Mouse (Mus musculus) granulocyte monocyte progenitor cell, adult 5-6 weeks (primary cell): ENCODE results near the gene Reep3. TPM values are rescaled to one million over a fixed set of nuclear protein-coding genes. Genes with fewer than 3 reads are reported as not detected.
A peak's percentile ranks its signal among the peaks of the same experiment; 100 is the strongest.
"Not testable (repeated sequence)": the region's sequence is repeated elsewhere in the genome, so short reads cannot be mapped to it uniquely, and the experiment has no call there.

Experiments used
- ATAC-seq: replicated peaks from 2 replicates; pipeline ENCODE4 v1.8.0; 2016; ENCODE audit warnings: mild to moderate bottlenecking, moderate TSS enrichment, inconsistent platforms; ENCODE audit not compliant: poor library complexity, severe bottlenecking
- total RNA-seq, 2 experiments: library from RNA; stranded (forward) in 1 of 2; stranded (reverse) in 1 of 2; fragments of 200-712, 200-1000 nt in 1 of 2; fragments of >200 nt in 1 of 2; fragmentation: Nextera tagmentation in 1 of 2; gene quantifications; 2 replicates each; pipeline ENCODE4 v1.2.3; 2014 to 2017

The Reep3 gene
- 21.6 and 22.3 TPM in 2 replicates for total RNA-seq (2014; fragmentation: Nextera tagmentation)
- total RNA-seq (2017) = 11.8 and 13.4 TPM in 2 replicates

DNA sequence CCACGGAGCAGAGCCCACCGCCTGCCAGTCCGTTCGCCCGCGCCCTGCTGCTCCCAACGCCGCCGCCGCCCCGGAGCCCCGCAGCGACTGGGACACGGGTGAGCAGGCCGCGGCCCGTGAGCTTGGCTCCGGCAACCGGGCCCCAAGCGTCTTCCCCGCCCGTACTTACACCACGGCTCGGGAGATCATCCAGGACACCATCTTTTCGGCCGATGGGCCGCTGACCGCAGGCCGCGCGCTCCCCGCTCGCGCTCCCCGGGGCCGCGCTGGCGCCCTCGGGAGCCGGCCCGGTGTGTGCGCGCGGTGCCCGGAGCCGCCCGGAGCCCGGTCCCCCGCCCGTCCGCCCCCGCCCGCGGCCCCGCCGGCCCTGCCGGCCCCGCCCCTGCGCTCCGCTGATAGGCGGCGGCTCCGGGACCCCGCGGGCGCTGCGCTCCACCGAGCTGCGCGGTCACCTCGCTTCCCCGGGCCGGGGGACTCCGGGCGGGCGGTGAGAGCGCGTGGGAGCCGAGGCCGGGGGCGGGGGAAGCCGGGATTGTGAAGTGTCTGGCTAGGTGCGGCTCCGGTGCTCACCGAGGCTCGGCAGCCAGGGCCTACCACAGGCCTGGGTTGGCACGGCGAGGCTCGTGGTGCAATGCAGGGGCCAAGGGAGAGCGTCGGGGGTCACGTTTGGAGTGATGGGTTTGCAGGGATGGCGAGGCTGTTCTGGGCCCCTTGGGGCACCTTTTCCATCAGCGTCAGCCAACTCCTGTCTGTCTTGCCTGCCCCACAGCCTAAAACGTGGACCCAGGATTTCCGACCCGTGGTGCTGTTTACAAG is at the start of gene Reep3:
Gene Reep3 (minus strand): TSS at position 325 of the 816 bp plus-strand sequence.
- ATAC-seq = peak; percentile 23

DNA sequence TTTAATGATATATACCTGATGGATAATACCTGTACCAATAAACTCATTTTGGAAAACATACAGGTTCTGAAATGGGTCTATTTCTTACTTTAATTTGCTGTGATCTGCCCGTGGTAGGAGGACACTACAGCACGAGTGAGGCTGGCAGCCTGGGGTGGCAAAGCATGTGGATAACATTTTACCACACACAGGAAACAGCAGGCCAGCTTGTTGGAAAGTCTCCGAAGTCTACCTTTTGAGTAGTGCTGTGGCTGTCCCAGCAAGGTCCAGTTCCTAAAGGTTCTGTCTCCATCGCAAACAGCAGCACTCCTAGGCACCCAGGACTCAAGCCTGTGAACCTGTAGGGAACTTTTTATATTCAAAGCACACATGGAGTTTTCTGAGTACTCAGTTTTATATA is 48.9 kb upstream of the Reep3 start:
- ATAC-seq = no peak

GRCm38 (mm10) chr10:67144269-67144668 is 47.5 kb upstream of the Reep3 start:
- no peak for ATAC-seq

DNA sequence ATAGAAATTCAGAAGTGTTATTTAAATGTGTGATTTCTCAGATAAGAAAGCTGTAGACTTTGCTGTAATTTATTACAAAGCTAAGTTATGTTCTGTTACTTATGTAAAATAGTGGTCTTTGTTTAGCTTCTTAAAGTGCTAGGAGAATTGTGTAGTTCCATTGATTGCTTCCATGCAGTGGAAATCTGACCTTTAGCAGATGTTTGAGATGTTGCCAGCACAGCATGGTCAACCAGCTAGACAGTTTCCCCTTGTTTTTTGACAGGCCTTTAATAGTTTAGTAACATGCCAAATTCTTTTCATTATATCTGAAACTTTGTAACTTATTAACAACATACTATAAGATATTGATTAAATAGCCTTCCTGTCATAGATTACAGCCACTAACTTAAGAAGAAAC is 46.9 kb upstream of the Reep3 start:
- no peak for ATAC-seq

- peak; percentile 65 for ATAC-seq
Observed at GRCm38 (mm10) chr10:67137437-67137836, 40.7 kb upstream of the Reep3 start.

- no peak for ATAC-seq
Observed at GRCm38 (mm10) chr10:67134322-67134721, 37.6 kb upstream of the Reep3 start.

- ATAC-seq = no peak
Observed at GRCm38 (mm10) chr10:67131709-67132108, 35.0 kb upstream of the Reep3 start.

DNA sequence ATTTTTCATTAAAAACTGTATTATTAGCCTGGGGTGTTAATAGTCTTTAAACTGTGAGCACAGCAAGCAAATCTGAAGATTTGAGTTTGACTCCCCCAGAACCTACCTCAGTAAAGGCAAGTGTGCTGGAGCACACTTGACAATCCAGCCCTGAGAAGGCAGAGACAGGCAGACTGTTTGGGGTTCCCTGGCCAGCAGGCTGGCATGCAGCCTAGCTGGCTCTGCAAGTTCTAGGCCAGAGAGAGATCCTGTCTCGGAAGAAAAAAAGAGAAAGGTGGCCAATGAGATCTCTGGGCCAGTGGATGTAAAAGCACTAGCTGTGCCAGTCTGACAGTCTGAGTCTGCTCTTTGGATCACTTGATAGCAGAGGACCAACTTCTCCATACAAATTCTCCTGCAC is 32.8 kb upstream of the Reep3 start:
- ATAC-seq = no peak

- ATAC-seq = peak; percentile 52
Observed at GRCm38 (mm10) chr10:67126859-67127758, 30.4 kb upstream of the Reep3 start.

DNA sequence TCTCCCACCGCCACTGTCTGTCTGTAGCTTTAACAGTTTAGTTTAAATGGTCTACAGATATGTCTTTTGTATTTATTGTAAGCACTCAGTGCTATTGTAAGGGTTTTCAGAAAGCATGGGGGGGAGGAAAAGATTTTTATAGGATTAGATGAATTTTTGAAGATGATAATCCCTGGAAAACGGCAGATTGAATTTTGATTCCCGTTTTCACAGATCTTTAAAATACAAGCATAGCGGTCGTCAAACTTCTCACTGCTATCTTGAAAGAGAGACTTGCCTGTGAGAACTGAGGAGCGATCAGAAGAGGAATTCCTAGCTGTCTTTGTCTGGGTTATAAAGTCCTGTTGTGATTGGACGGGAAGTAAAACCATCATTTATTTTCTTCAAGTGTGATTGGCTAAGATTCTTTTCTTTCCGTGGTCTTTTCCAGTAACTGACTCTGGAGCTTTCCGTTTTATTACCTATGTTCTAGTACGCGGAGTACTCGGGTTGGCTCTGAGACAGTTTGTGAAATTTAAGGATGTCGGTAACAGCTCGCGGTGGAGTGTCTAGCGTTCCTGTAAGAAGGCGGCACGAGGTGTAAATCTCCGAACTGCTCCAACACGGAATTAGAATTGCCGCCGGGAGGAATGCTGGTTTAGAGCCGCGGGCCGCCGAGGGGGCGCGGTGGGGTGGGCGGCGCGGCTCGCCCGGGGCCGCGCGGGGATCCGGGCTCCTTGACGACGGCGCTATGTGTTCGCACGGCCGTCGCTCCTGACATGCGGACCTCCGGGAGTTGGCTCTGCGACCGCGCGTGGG is 29.5 kb upstream of the Reep3 start:
- ATAC-seq = peak; percentile 47

DNA sequence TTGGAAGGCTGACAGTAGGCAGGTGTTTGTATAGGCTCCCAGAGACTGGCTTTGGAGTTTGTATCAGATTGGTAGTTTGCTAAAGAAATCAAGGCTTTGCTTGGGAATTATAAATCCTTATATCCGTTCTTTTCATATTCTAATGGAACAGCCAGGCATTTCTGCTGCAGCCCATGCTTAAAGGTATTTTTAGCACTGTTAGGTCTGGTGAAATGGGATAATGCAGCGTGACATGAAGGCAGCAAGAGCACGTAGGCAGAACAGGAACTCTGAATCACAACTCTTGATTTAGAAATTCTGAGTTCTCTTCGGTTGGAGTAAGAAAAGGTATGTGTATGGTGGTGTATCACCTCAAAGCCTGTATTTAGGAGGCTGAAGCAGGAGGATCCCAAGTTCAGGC is 27.4 kb upstream of the Reep3 start:
- ATAC-seq = no peak

DNA sequence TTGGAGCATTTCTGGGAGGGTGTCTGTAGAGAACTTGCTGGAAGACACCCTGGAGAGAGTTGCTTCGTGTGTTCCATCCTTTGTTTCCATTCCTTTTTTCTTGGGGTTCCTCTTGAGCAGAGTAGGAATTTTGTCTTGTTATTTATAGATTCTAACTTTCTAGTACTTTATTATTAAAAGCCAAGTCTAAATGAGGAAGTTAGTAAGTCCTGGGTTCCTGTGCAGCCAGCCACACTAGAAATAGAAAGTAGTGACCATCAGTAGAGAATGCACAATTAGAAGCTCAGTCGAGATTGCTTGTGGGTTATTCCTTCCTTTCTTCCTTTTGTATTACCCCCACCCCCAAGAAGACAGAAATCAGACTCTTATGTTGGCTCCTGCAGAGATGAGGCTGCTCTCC is 27.0 kb upstream of the Reep3 start:
- ATAC-seq = peak; percentile 27

GRCm38 (mm10) chr10:67120640-67121039 is 23.9 kb upstream of the Reep3 start:
- no peak for ATAC-seq

- no peak for ATAC-seq
Observed at GRCm38 (mm10) chr10:67120180-67120579, 23.4 kb upstream of the Reep3 start.

GRCm38 (mm10) chr10:67119291-67119690 is 22.5 kb upstream of the Reep3 start:
- no peak for ATAC-seq

- no peak for ATAC-seq
Observed at GRCm38 (mm10) chr10:67116251-67116650, 19.5 kb upstream of the Reep3 start.

DNA sequence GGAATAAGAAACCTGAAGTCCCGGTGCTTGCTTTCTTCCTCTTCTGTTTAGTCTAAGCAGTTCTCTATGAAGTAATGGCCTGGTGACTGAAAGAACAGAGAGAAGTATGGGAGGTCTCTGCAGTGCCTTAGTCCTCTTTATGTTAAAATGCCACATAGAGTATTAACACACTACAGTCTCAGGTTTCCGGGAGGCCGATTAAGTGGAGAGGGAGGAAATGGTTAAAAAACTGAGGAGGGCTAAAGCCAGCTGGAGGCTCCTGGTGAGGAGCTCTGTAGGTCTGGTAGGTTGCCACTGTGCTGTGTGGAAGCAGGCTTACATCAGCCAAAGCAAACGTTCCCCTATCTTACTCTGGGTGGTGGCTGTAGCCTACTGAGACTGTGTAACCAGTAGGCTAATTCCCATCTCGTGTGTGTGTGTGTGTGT is 18.9 kb upstream of the Reep3 start:
- ATAC-seq = peak; percentile 75

GRCm38 (mm10) chr10:67115115-67115514 is 18.4 kb upstream of the Reep3 start:
- no peak for ATAC-seq

DNA sequence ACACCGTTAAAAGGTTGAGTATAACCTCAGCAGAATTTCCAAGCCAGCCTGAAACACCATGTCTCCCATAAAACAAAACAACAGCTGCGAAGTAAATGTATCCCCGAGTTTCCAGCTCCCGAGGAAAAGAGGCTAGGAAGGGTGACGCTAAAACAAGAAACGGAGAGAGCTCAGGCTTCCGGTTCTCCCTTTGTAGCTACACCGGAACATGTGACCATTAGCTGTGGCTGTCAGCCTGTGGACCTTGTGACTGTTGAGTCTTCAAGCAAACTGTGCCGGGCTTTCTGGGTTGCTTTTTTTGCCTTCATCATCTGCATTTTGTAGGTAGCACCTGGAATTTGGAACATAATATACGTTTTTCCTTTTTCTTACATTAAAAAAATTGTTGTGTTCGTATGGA is 17.1 kb upstream of the Reep3 start:
- ATAC-seq = no peak

DNA sequence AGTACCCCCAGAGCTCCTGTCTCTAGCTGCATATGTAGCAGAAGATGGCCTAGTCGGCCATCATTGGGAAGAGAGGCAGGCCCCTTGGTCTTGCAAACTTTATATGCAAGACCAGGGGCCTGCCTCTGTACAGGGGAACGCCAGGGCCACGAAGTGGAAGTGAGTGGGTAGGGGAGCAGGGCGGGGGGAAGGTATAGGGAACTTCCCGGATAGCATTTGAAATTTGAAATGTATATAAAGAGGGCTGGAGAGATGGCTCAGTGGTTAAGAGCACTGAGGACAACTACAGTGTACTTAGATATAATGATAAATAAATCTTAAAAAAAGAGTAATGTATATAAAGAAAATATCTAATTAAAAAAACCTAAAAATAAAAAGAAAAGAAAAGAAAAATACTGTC is 16.2 kb upstream of the Reep3 start:
- not testable (repeated sequence) for ATAC-seq
